Mouse (Mus musculus): Measurements from ENCODE around the gene Meiob.

DNA sequence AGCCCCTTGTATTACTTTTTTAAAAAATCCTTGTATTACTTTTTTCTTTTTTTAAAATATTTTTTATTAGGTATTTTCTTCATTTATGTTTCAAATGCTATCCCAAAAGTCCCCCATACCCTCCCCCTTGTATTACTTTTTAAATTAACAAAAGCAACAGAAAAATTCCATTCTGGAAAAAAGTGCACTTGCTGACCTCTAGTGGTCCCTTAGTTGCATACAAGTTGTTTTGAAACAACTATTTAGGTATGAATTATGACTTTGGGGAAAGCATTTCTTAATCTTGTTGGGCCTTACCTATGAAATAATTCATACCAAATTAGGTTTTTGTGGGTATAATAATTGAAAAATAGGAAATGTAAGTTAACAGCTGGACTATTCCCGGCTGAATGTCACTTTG, 13.4 kb downstream of the Meiob start:
- TF ChIP-seq CTCF (IDR thresholded peaks at IDR 0.05; ENCODE audit: low read depth, low read length) (no peak), TAL1 (conservative IDR thresholded peaks at IDR 0.05; ENCODE audit: low read depth, low read length) (no peak)
